Mouse (Mus musculus) limb, embryonic 11.5 days (tissue): ENCODE data around the gene Actr3. TPM values are rescaled to one million over a fixed set of nuclear protein-coding genes. Genes with fewer than 3 reads are reported as not detected.

ENCODE experiments used
- polyA plus RNA-seq: library from polyadenylated mRNA; unstranded; fragments of >200 nt; fragmentation: Nextera tagmentation; extraction: Ambion mirVana; gene quantifications from 2 replicates; pipeline ENCODE4 v1.2.1, GENCODE M21; 2014

The Actr3 gene
- polyA plus RNA-seq, 1 experiment from 2014 or later: 234 TPM

Other genes starting within 250 kb of the Actr3 start
- 23.9 and 29.4 TPM in 2 replicates for gene Slc35f5, start 124.9 kb upstream of the Actr3 start, polyA plus RNA-seq
- 0.17 TPM in 1 of 2 replicates, not detected in the other for gene Gpr39, start 241.3 kb upstream of the Actr3 start, polyA plus RNA-seq